Mouse (Mus musculus) kidney, adult 2 months (tissue): ENCODE results near the gene Mtmr3. TPM values are rescaled to one million over a fixed set of nuclear protein-coding genes. Genes with fewer than 3 reads are reported as not detected.

Experiments used
- DNase-seq: peaks from one replicate; pipeline ENCODE4 v3.0.0; 2021
- H3K27ac ChIP-seq: fragments of 200-500 bp; 2 replicates; pipeline ENCODE4 v1.5.1; 2012; ENCODE audit warnings: low read depth, low read length, control low read depth, inconsistent platforms; ENCODE audit not compliant: insufficient read depth
- H3K27me3 ChIP-seq: fragments of 200-500 bp; replicated peaks from 2 replicates; pipeline ENCODE4 v1.6.1; 2012; ENCODE audit warnings: mild to moderate bottlenecking, moderate library complexity, low read length, inconsistent platforms; ENCODE audit not compliant: control insufficient read depth, insufficient read depth
- H3K36me3 ChIP-seq: fragments of 200-500 bp; 2 replicates; pipeline ENCODE4 v1.6.1; 2012; ENCODE audit warnings: mild to moderate bottlenecking, moderate library complexity, low read length, inconsistent platforms; ENCODE audit not compliant: control insufficient read depth, insufficient read depth
- H3K4me1 ChIP-seq: fragments of 200-500 bp; 2 replicates; pipeline ENCODE4 v1.6.1; 2011; ENCODE audit warnings: low read length; ENCODE audit not compliant: control insufficient read depth, insufficient read depth
- H3K4me3 ChIP-seq: fragments of 200-500 bp; 2 replicates; pipeline ENCODE4 v1.5.1; 2011; ENCODE audit warnings: mild to moderate bottlenecking, low read depth, low read length, control low read depth; ENCODE audit not compliant: insufficient read depth
- CTCF ChIP-seq: fragments of 200-500 bp; conservative IDR thresholded peaks from 2 replicates; pipeline ENCODE4 v1.5.1; 2011; ENCODE audit warnings: low read depth, mild to moderate bottlenecking, control low read depth, low read length, moderate library complexity, mixed read lengths; ENCODE audit not compliant: insufficient read depth, insufficient read length
- POLR2A ChIP-seq: fragments of 200-500 bp; IDR thresholded peaks from one replicate; pipeline ENCODE4 v1.6.1; 2011; ENCODE audit warnings: low read depth, low read length, control low read depth
- WGBS: fragments of 180-500 bp; shearing (Covaris S2); methylation state at CpG from one replicate; pipeline ENCODE4 v1.1.7; 2018; 5-methylcytosine and 5-hydroxymethylcytosine counted together
- polyA plus RNA-seq: library from polyadenylated mRNA; depleted of rRNA; stranded (reverse); fragments of >200 nt; gene quantifications from 2 replicates; pipeline ENCODE4 v1.2.3, GENCODE M21; 2012

Gene Mtmr3
- polyA plus RNA-seq, 1 experiment: 30.4 TPM

- no peak for DNase-seq
- Histone ChIP-seq H3K4me1 (peaks cover 20% of the 10 kb centered on the region), H3K4me3 (no peak overlapping the region), H3K36me3 (no peaks in the 10 kb centered on the region), H3K27ac (no peak overlapping the region), H3K27me3 (no peaks in the 10 kb centered on the region)
- WGBS: 59% methylated on average over 5 of the region's 5 CpGs
- TF ChIP-seq POLR2A (no peak), CTCF (no peak)
Measured at GRCm38 (mm10) chr11:4634395-4634794, 39.7 kb upstream of the Mtmr3 start.

DNA sequence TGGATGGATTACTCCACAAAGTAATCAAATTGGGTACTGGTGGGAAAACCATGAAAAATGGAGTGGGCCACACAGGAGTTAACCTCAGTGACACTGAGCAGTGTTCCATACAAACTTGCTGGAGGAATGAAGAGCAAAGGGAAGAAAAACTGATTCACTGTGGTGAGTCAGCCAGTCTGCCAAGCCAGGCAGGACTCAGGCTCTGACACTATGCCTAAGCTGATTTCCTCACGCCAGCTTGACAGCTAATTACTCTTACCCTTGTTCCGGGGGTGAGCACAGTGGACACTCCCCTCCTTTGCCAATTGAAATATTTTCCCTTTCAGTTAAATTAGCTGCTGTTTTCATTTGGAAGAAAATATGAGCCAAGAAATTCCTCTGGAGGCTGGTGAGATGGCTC lies 38.8 kb upstream of the Mtmr3 start:
- TF ChIP-seq CTCF (no peak), POLR2A (no peak)
- DNase-seq: no peak
- no peak overlapping the region for H3K4me3 ChIP-seq
- WGBS: 52% methylated on average over 2 of the region's 2 CpGs
- H3K4me1 ChIP-seq: peaks cover 18% of the 10 kb centered on the region
- H3K36me3 ChIP-seq: no peaks in the 10 kb centered on the region
- H3K27me3 ChIP-seq: no peaks in the 10 kb centered on the region
- no peak overlapping the region for H3K27ac ChIP-seq

DNA sequence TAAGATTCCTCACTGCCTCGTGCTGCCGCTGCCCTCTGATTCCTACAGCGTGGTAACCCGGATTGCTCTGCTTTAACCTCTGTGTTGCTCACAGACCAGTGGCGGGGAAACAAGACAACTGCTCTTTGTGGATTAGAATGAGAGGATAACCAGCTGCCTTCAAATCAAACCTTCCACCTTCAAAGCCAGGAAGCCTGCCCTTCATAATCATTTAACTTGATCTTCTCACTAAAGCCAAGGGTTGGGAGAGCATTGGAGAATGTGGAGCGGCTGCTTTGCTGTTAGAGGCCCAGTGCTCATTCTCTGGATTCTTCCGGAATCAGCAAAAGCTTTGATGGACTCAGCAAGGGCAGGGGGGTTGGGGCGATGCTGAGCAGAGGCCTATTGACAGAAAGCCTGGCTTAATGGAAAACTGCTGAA lies 35.2 kb upstream of the Mtmr3 start:
- peak; percentile 65 for DNase-seq
- H3K27me3 ChIP-seq: no peaks in the 10 kb centered on the region
- H3K36me3 ChIP-seq: no peaks in the 10 kb centered on the region
- no peak overlapping the region for H3K4me3 ChIP-seq
- H3K27ac ChIP-seq: peak overlapping the region; percentile 13; the same call in 1 of the 2 replicates
- peaks cover 13% of the 10 kb centered on the region for H3K4me1 ChIP-seq
- WGBS: 32% methylated on average over 8 of the region's 8 CpGs
- TF ChIP-seq CTCF (no peak), POLR2A (no peak)

DNA sequence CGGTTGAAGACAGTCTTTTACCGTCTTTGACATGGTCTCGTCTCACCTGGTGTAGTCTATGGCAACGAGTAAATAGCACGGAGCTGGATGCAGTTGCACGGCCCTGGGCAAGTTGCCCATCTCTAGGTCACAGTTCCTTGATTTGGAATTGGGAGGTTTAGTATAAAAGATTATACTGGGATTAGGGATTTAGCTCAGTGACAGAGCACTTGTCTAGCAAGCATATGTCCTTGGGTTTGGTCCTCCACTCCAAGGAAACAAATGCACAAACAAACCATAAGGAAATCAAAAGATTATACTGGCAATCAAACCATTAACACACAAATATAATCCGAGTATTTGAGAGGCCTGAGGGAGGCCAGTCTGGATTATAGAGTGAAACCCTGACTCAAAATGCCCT lies 33.0 kb upstream of the Mtmr3 start:
- DNase-seq: no peak
- Histone ChIP-seq H3K36me3 (no peaks in the 10 kb centered on the region), H3K4me1 (peaks cover 13% of the 10 kb centered on the region), H3K27me3 (no peaks in the 10 kb centered on the region), H3K4me3 (no peak overlapping the region), H3K27ac (no peak overlapping the region)
- no peak for TF ChIP-seq POLR2A
- TF ChIP-seq CTCF: no peak
- WGBS: 58% methylated on average over 7 of the region's 7 CpGs

DNA sequence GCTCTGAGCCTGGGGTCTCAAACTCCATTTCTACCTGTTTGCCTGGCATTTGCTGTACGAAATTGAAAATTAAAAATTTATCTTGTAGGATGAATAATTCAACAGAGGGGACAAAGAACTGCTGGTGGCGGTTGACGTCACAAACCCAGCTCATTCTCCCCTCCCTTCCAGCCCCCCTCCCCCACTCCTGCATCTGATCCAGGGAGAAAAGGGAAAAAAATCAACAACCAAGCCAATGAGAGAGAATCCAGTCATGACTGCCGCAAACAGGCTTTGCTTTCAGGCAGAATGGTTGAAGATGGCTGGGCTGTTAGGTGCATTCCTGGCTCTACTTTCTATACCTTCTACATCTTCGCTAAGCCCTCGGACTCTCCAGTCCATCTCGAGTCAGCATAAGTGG lies 31.3 kb upstream of the Mtmr3 start:
- Histone ChIP-seq H3K27ac (no peak overlapping the region), H3K4me3 (no peak overlapping the region), H3K27me3 (no peaks in the 10 kb centered on the region), H3K36me3 (no peaks in the 10 kb centered on the region), H3K4me1 (peaks cover 7% of the 10 kb centered on the region; the same call in 1 of the 2 replicates)
- no peak for DNase-seq
- TF ChIP-seq CTCF: no peak
- no peak for TF ChIP-seq POLR2A
- 78% methylated on average over 7 of the region's 7 CpGs for WGBS

- 77% methylated on average over 5 of the region's 5 CpGs for WGBS
- H3K27ac ChIP-seq: no peak overlapping the region
- no peaks in the 10 kb centered on the region for H3K27me3 ChIP-seq
- H3K36me3 ChIP-seq: no peaks in the 10 kb centered on the region
- no peaks in the 10 kb centered on the region for H3K4me1 ChIP-seq
- no peak overlapping the region for H3K4me3 ChIP-seq
- no peak for DNase-seq
- TF ChIP-seq POLR2A (no peak), CTCF (no peak)
Measured at GRCm38 (mm10) chr11:4622997-4623396, 28.3 kb upstream of the Mtmr3 start.

DNA sequence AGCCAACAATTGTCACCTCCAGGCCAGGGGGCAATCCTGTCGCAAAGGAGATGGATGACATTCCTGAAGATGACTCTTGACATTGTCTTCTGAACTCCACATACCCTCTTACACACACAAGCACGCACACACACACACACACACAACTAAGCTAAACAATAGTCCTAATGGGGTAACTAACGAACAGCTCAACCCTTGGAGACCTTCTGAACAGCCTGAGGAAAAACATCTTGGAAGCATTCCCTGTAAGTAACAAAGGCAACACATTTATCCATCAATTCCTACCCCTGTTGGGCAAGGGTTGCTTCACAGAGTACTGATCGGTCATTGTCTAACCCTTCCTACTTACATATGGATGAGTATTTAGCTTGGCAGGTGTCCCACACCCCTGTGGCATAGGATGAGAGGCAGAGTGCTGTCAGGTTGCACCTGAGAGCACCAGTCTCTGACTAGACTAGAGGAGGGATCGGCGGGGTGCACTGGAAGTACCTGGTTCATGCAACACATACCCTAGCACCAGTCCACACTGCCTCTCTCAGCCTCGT lies 27.9 kb upstream of the Mtmr3 start:
- Histone ChIP-seq H3K4me3 (no peak overlapping the region), H3K36me3 (no peaks in the 10 kb centered on the region), H3K27ac (no peak overlapping the region), H3K4me1 (no peaks in the 10 kb centered on the region), H3K27me3 (no peaks in the 10 kb centered on the region)
- WGBS: 70% methylated on average over 7 of the region's 7 CpGs
- no peak for DNase-seq
- TF ChIP-seq POLR2A (no peak), CTCF (no peak)
